Mouse (Mus musculus) spleen, postnatal 4 days (tissue): Measurements from ENCODE around the gene Vmn1r123.
"Not testable (repeated sequence)": the region's sequence is repeated elsewhere in the genome, so short reads cannot be mapped to it uniquely, and the experiment has no call there.

Experiments used
- DNase-seq, 2 experiments: peaks; one replicate each; pipeline ENCODE4 v3.0.0; 2022; ENCODE audit warnings: low spot score in 2 of 2

Vmn1r123 gene

DNA sequence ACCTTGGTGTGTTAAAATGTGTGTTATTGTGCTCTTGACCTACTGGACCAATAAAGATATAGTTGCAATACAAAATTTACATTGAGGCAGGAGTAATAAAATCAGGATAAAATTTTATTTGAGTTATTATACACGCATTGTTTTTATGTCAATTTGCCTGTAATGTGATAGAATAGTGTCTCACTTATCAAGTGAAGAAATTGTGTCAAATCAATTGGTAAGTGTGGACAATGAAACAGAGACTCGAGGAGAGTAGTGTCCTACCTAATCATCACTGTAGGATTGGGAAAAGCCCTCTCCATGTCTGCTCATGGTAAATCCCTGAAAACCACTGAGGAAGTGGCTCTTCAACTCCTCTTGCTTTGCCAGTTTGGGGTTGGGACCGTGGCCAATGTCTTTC lies at the start of gene Vmn1r123:
TSS of gene Vmn1r123 (plus strand) at position 301 of the 400 bp plus-strand sequence.
- not testable (repeated sequence) for DNase-seq

DNA sequence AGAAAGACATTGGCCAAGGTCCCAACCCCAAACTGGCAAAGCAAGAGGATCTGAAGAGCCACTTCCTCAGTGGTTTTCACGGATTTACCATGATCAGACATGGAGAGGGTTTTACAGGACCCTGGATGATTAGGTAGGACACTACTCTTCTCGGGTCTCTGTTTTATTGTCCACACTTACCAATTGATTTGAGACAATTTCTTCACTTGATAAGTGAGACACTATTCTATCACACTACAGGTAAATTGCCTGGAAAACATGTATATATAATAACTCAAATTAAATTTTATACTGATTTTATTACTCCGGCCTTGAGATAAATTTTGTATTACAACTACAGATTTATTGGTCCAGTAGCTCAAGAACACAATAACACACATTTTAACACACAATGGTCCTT lies 28.0 kb upstream of the Vmn1r123 start, which contains the start of gene Vmn1r122:
TSS of gene Vmn1r122 (minus strand) at position 101 of the 400 bp plus-strand sequence.
- DNase-seq: not testable (repeated sequence)

DNA sequence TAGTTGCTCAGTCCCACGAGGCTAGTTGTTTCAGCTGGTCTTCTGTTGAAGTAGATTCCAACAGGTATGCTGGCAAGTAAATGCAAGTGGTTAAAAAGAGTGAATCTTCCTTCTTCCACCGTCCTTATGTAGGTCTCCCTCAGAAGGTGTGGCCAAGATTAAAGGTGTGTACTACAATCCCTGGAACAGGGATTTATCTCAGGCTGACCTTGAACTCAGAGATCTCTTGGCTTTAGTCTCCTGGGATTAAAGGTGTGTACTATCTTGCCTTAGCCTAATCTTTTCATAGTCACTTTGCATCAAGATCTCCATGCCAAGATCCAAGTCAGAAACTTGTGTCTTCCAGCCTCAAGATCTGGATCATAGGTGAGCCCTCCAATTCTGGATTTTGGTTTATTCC lies 28.3 kb downstream of the Vmn1r123 start, which contains the start of gene Gm5157:
TSS of gene Gm5157 (minus strand) at position 101 of the 400 bp plus-strand sequence.
- DNase-seq: not testable (repeated sequence)
